Mouse (Mus musculus) midbrain, embryonic 16.5 days (tissue): ENCODE measurements around the gene Fndc3a. TPM values are rescaled to one million over a fixed set of nuclear protein-coding genes. Genes with fewer than 3 reads are reported as not detected.
A peak's percentile ranks its signal among the peaks of the same experiment; 100 is the strongest.

Experiments
- ATAC-seq: fragments of 200-750 bp; cut with Nextera tagmentation; 2 replicates; pipeline ENCODE4 v1.8.0; 2017; ENCODE audit warnings: moderate TSS enrichment
- H3K27ac ChIP-seq: fragments of 300-500 bp; sonication (generic); 2 replicates; pipeline ENCODE4 v1.5.1; 2014; ENCODE audit warnings: mild to moderate bottlenecking, low read length, mixed read lengths
- H3K27me3 ChIP-seq: fragments of 300-500 bp; sonication (generic); 2 replicates; pipeline ENCODE4 v1.6.1; 2014; ENCODE audit warnings: low read depth, low read length, mixed read lengths; ENCODE audit not compliant: control insufficient read depth, insufficient read depth
- H3K36me3 ChIP-seq: fragments of 300-500 bp; sonication (generic); 2 replicates; pipeline ENCODE4 v1.6.1; 2014; ENCODE audit warnings: mild to moderate bottlenecking, low read length, moderate library complexity, mixed read lengths; ENCODE audit not compliant: control insufficient read depth, insufficient read depth
- H3K4me1 ChIP-seq: fragments of 300-500 bp; sonication (generic); 2 replicates; pipeline ENCODE4 v1.6.1; 2014; ENCODE audit warnings: mild to moderate bottlenecking, low read length, mixed read lengths; ENCODE audit not compliant: control insufficient read depth, insufficient read depth
- H3K4me2 ChIP-seq: fragments of 300-500 bp; sonication (generic); 2 replicates; pipeline ENCODE4 v1.6.1; 2014; ENCODE audit warnings: mild to moderate bottlenecking, low read length, mixed read lengths
- H3K4me3 ChIP-seq: fragments of 300-500 bp; sonication (generic); 2 replicates; pipeline ENCODE4 v1.5.1; 2014; ENCODE audit warnings: low read depth, mild to moderate bottlenecking, low read length, moderate library complexity, mixed read lengths
- H3K9ac ChIP-seq: fragments of 300-500 bp; sonication (generic); 2 replicates; pipeline ENCODE4 v1.6.1; 2014; ENCODE audit warnings: low read depth, low read length, mixed read lengths
- H3K9me3 ChIP-seq: fragments of 300-500 bp; sonication (generic); replicated peaks from 2 replicates; pipeline ENCODE4 v1.6.1; 2014; ENCODE audit warnings: mild to moderate bottlenecking, low read length, mixed read lengths; ENCODE audit not compliant: control insufficient read depth, poor library complexity, severe bottlenecking
- WGBS: fragments of 180-500 bp; shearing (Covaris S2); extraction: QIAGEN DNeasy Blood & Tissue Kit; methylation state at CpG from one replicate; pipeline ENCODE4 v1.1.7; 2014; 5-methylcytosine and 5-hydroxymethylcytosine counted together
- polyA plus RNA-seq: library from polyadenylated mRNA; unstranded; fragments of >200 nt; fragmentation: Nextera tagmentation; extraction: Ambion mirVana; gene quantifications from 2 replicates; pipeline ENCODE4 v1.2.1, GENCODE M21; 2015

Gene Fndc3a
- 47.5 and 55.5 TPM in 2 replicates for polyA plus RNA-seq

DNA sequence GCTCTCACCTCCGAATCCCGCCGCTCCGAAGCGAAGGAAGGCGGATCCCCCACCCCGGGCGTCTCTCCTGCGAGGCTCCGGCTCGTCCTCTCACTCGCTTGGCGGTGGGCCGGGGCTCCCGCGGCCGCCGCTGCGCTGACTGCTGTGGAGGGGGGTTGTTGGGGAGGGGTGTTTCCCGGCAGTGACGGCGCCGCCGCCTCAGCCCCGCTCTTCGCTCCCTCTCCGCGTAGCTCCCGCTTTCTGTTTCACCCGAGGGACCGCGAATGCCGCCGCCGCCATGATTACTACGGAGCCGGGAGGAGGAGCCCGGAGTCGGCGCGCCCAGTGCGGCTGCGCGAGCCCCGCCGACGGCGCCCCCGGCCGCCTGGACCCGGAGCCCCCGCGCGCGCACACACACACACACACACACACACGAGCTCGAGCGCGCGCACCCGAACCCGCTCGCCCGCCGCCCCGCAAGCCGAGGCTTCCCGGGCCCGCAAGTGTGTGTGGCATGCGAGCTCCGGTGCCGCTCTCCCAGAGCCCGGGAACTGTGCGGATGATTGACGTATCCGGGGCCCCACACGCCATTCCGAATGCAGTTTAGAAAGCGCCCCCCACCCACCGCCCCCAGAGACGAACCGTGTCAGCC lies at the start of gene Fndc3a:
Gene Fndc3a (minus strand): TSS at position 294 of the 631 bp plus-strand sequence.
- under 1% methylated on average over 76 of the region's 82 CpGs for WGBS
- H3K4me2 ChIP-seq, result peak within 1 kb of the TSS; percentile 75
- H3K36me3 ChIP-seq, result no peaks in the 10 kb centered on the region
- H3K9me3 ChIP-seq, result no peaks in the 10 kb centered on the region
- peak within 1 kb of the TSS; percentile 95 for H3K4me3 ChIP-seq
- peak within 1 kb of the TSS; percentile 93 for H3K9ac ChIP-seq
- H3K4me1 ChIP-seq, result peaks cover 9% of the 10 kb centered on the region
- H3K27ac ChIP-seq, result peak within 1 kb of the TSS; percentile 95
- peaks cover 5% of the 10 kb centered on the region for H3K27me3 ChIP-seq
- peak; percentile 95 for ATAC-seq

DNA sequence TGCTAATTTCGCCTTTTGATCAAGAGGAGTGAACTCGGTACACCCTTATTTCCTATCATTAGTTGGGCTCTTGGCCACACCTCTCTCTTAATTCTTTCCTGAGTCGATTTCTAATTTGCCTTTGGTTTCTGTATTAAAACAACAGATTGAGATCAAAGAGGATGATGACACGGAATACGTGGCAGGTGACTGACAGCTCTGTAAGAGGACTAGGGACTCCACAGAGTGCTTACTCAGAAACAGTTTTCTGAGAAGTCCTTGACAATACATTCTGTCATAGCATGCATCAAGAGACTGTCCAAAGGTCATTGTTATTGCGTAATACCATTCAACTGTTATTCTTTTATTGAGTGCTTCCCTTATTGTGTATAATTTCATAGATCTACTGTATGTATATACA lies 43.1 kb upstream of the Fndc3a start:
- Histone ChIP-seq H3K36me3 (no peaks in the 10 kb centered on the region), H3K27ac (no peak overlapping the region), H3K27me3 (no peaks in the 10 kb centered on the region), H3K9ac (no peak overlapping the region), H3K4me1 (no peaks in the 10 kb centered on the region), H3K4me3 (no peak overlapping the region), H3K9me3 (no peaks in the 10 kb centered on the region), H3K4me2 (no peak overlapping the region)
- ATAC-seq, result no peak
- 82% methylated on average over 6 of the region's 6 CpGs for WGBS

DNA sequence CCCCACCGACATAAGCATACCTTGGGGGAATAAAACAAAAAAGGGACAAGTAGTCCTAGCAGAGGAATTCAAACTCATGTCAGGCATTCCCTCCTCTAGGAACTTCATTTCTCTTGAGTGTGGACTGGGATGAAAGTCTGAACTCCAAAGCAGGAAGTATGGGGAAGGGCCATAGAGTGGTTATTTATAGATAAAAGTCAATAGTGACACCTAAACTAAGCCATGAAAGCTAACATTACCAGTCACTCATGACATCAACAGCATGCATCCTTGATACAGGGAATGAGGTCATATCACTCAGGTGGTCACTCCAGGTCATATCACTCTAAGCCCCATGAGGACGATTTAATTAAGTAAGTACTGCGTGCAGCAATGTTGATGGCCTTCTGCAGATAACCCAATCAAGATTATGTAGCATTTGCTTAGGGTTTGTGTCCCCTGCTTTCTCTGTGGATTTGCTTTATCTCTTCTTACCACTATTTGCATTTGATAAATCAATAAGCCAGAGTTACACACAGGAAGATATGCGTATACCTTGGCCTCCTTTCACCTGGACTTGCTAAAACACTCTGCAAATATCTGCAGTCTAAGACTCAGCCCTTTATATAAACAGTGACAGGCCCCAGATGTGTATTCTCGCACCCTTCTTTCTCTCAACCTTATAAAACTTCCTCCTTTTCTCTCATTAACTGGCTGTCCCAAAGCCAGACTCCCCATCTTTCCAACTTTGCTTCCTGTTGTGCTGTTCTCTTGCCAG lies 40.8 kb upstream of the Fndc3a start:
- H3K4me1 ChIP-seq, result no peaks in the 10 kb centered on the region
- H3K9me3 ChIP-seq, result no peaks in the 10 kb centered on the region
- no peak overlapping the region for H3K4me2 ChIP-seq
- WGBS, result 93% methylated on average over 5 of the region's 5 CpGs
- H3K9ac ChIP-seq, result no peak overlapping the region
- H3K27me3 ChIP-seq, result no peaks in the 10 kb centered on the region
- ATAC-seq, result no peak
- no peak overlapping the region for H3K4me3 ChIP-seq
- no peaks in the 10 kb centered on the region for H3K36me3 ChIP-seq
- no peak overlapping the region for H3K27ac ChIP-seq

- ATAC-seq, result no peak
- no peak overlapping the region for H3K4me2 ChIP-seq
- H3K36me3 ChIP-seq, result no peaks in the 10 kb centered on the region
- H3K9ac ChIP-seq, result no peak overlapping the region
- H3K27ac ChIP-seq, result no peak overlapping the region
- no peaks in the 10 kb centered on the region for H3K9me3 ChIP-seq
- H3K4me3 ChIP-seq, result no peak overlapping the region
- 93% methylated on average over 5 of the region's 5 CpGs for WGBS
- no peaks in the 10 kb centered on the region for H3K27me3 ChIP-seq
- no peaks in the 10 kb centered on the region for H3K4me1 ChIP-seq
Measured at GRCm38 (mm10) chr14:72748331-72748730, 38.5 kb upstream of the Fndc3a start.

DNA sequence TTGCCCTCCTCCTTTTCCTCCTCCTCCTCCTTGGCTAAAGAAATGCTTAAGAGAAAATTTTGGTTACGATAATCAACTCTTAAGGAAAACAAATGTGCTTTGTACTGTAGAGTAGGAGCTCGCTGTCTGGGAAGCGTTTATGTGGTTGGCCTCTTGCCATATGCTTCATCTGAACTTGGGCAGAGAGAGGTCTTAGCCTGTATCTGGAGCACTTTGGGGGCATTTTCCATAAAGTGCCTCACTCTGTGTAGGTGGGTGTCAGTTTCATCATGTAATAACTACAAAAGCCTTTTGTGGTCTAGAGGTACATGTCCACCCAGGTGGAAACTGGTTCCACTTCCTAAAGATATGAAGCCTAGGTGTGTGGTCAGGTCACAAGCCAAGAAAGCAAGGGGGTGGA lies 31.9 kb upstream of the Fndc3a start:
- no peaks in the 10 kb centered on the region for H3K36me3 ChIP-seq
- H3K27me3 ChIP-seq, result no peaks in the 10 kb centered on the region
- ATAC-seq, result no peak
- H3K4me2 ChIP-seq, result no peak overlapping the region
- no peak overlapping the region for H3K27ac ChIP-seq
- WGBS, result 88% methylated on average over 3 of the region's 3 CpGs
- no peak overlapping the region for H3K4me3 ChIP-seq
- no peaks in the 10 kb centered on the region for H3K4me1 ChIP-seq
- no peak overlapping the region for H3K9ac ChIP-seq
- H3K9me3 ChIP-seq, result no peaks in the 10 kb centered on the region

DNA sequence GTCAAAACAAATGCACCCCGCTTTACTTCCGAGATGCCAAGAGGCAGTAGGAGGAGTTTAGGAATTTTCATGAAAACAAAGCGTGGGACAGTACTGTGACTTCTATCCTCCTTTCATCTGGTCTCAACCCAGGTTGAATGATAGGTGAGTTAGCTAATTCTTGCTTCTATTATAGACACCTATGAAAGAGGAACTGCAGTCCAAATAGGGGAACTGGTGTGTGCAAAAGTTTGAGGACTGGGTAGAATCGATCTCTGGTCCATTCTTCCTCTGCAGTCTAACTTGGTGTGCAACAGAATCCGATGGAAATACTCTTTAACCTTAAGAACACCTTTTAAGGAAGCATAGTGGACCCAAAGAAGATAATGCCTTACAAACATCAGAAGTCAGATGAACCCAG lies 30.5 kb upstream of the Fndc3a start:
- no peak for ATAC-seq

GRCm38 (mm10) chr14:72739484-72740208 lies 29.8 kb upstream of the Fndc3a start:
- H3K36me3 ChIP-seq, result no peaks in the 10 kb centered on the region
- H3K9me3 ChIP-seq, result no peaks in the 10 kb centered on the region
- WGBS, result 58% methylated on average over 8 of the region's 8 CpGs
- no peaks in the 10 kb centered on the region for H3K27me3 ChIP-seq
- no peaks in the 10 kb centered on the region for H3K4me1 ChIP-seq
- H3K4me2 ChIP-seq, result no peak overlapping the region
- no peak overlapping the region for H3K4me3 ChIP-seq
- no peak for ATAC-seq
- no peak overlapping the region for H3K9ac ChIP-seq
- H3K27ac ChIP-seq, result no peak overlapping the region

More for the DNA sequence above, 30.5 kb upstream of the Fndc3a start:
- no peak overlapping the region for H3K9ac ChIP-seq
- WGBS, result 88% methylated on average over 5 of the region's 5 CpGs
- no peaks in the 10 kb centered on the region for H3K27me3 ChIP-seq
- H3K27ac ChIP-seq, result no peak overlapping the region
- H3K4me1 ChIP-seq, result no peaks in the 10 kb centered on the region
- H3K4me2 ChIP-seq, result no peak overlapping the region
- no peaks in the 10 kb centered on the region for H3K9me3 ChIP-seq
- H3K36me3 ChIP-seq, result no peaks in the 10 kb centered on the region
- no peak overlapping the region for H3K4me3 ChIP-seq

DNA sequence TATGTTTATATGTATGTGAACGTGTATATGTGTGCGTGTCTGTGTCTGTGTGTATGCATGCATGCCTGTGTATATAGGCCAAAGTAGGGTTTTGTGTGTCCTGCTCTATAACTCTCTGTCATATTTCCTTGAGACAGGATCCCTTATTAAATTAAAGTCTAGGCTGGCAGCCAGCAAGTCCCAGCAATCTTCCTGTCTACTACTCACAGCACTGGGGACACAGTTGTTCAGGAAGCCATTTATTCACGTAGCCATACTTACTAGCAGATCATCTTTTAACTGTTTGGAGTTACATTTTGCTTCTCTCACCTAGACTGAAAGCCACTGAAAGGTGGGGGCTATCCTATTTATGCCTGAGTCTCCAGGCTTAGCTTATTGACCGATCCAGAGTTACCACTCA lies 29.0 kb upstream of the Fndc3a start:
- no peaks in the 10 kb centered on the region for H3K36me3 ChIP-seq
- no peak overlapping the region for H3K4me2 ChIP-seq
- no peak overlapping the region for H3K27ac ChIP-seq
- no peaks in the 10 kb centered on the region for H3K9me3 ChIP-seq
- 81% methylated on average over 4 of the region's 4 CpGs for WGBS
- no peaks in the 10 kb centered on the region for H3K27me3 ChIP-seq
- no peak overlapping the region for H3K4me3 ChIP-seq
- no peak for ATAC-seq
- H3K9ac ChIP-seq, result no peak overlapping the region
- no peaks in the 10 kb centered on the region for H3K4me1 ChIP-seq

DNA sequence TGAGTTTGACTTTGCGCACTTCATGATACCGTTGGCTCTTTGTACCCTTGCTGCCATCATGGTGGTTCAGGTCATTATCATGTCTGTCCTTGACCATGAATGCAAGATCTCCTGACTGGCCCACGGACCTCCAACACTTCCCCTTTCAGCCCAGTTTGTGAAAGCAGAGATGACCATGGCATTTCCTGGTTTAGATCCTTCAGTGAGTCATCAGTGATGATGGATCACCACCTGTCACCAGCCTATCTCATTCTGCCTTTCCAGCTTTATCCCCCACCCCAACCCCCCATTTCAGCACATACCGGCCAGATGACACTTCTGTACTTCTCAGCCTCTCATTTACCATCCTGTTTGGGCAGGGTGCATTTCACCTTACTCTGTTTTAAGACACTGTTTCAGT lies 28.4 kb upstream of the Fndc3a start:
- no peaks in the 10 kb centered on the region for H3K27me3 ChIP-seq
- H3K4me2 ChIP-seq, result no peak overlapping the region
- no peak overlapping the region for H3K9ac ChIP-seq
- 86% methylated on average over 4 of the region's 4 CpGs for WGBS
- no peaks in the 10 kb centered on the region for H3K4me1 ChIP-seq
- H3K27ac ChIP-seq, result no peak overlapping the region
- H3K36me3 ChIP-seq, result no peaks in the 10 kb centered on the region
- no peaks in the 10 kb centered on the region for H3K9me3 ChIP-seq
- no peak for ATAC-seq
- no peak overlapping the region for H3K4me3 ChIP-seq
